Mouse (Mus musculus): ENCODE measurements around the gene Oaz1.

Oaz1 gene

GRCm38 (mm10) chr10:80826151-80827062, at the start of gene Oaz1:
TSS of gene Oaz1 (plus strand) at chr10:80826656.
- peak; percentile 100 for DNase-seq (ENCODE audit: low spot score)

GRCm38 (mm10) chr10:80777123-80777522, 49.3 kb upstream of the Oaz1 start:
- no peak for DNase-seq (ENCODE audit: low spot score)

GRCm38 (mm10) chr10:80779565-80779964, 46.9 kb upstream of the Oaz1 start:
- DNase-seq (ENCODE audit: low spot score), result no peak

- DNase-seq (ENCODE audit: low spot score), result no peak
Measured at GRCm38 (mm10) chr10:80784302-80784701, 42.2 kb upstream of the Oaz1 start.

- DNase-seq (ENCODE audit: low spot score), result no peak
Measured at GRCm38 (mm10) chr10:80784871-80785270, 41.6 kb upstream of the Oaz1 start.

GRCm38 (mm10) chr10:80785963-80786362, 40.5 kb upstream of the Oaz1 start:
- DNase-seq (ENCODE audit: low spot score), result no peak

GRCm38 (mm10) chr10:80787517-80787916, 38.9 kb upstream of the Oaz1 start:
- no peak for DNase-seq (ENCODE audit: low spot score)

GRCm38 (mm10) chr10:80790761-80791404, 35.6 kb upstream of the Oaz1 start:
- DNase-seq (ENCODE audit: low spot score), result no peak

GRCm38 (mm10) chr10:80791476-80792174, 34.8 kb upstream of the Oaz1 start:
- no peak for DNase-seq (ENCODE audit: low spot score)

GRCm38 (mm10) chr10:80792175-80793032, 34.1 kb upstream of the Oaz1 start:
- no peak for DNase-seq (ENCODE audit: low spot score)

- DNase-seq (ENCODE audit: low spot score), result no peak
Measured at GRCm38 (mm10) chr10:80793033-80793784, 33.2 kb upstream of the Oaz1 start.

GRCm38 (mm10) chr10:80793803-80794202, 32.7 kb upstream of the Oaz1 start:
- DNase-seq (ENCODE audit: low spot score), result no peak

GRCm38 (mm10) chr10:80794750-80795149, 31.7 kb upstream of the Oaz1 start:
- no peak for DNase-seq (ENCODE audit: low spot score)

GRCm38 (mm10) chr10:80796307-80796848, 30.1 kb upstream of the Oaz1 start:
- DNase-seq (ENCODE audit: low spot score), result no peak

GRCm38 (mm10) chr10:80797186-80798149, 29.0 kb upstream of the Oaz1 start:
- DNase-seq (ENCODE audit: low spot score), result no peak

GRCm38 (mm10) chr10:80798150-80799006, 28.1 kb upstream of the Oaz1 start, which contains the start of the genes Sf3a2 and Plekhj1:
TSS of gene Sf3a2 (plus strand) at chr10:80798198.
TSS of gene Plekhj1 (minus strand) at chr10:80798626.
- DNase-seq (ENCODE audit: low spot score), result peak; percentile 90

GRCm38 (mm10) chr10:80799070-80799566, 27.3 kb upstream of the Oaz1 start:
- no peak for DNase-seq (ENCODE audit: low spot score)
